Mouse (Mus musculus): ENCODE measurements around the gene Nsd1. TPM values are rescaled to one million over a fixed set of nuclear protein-coding genes. Genes with fewer than 3 reads are reported as not detected.

The Nsd1 gene
- total RNA-seq (2023): 181 TPM

GRCm38 (mm10) chr13:55209649-55210192 lies at the start of gene Nsd1:
TSS of gene Nsd1 (plus strand) at chr13:55209782.

DNA sequence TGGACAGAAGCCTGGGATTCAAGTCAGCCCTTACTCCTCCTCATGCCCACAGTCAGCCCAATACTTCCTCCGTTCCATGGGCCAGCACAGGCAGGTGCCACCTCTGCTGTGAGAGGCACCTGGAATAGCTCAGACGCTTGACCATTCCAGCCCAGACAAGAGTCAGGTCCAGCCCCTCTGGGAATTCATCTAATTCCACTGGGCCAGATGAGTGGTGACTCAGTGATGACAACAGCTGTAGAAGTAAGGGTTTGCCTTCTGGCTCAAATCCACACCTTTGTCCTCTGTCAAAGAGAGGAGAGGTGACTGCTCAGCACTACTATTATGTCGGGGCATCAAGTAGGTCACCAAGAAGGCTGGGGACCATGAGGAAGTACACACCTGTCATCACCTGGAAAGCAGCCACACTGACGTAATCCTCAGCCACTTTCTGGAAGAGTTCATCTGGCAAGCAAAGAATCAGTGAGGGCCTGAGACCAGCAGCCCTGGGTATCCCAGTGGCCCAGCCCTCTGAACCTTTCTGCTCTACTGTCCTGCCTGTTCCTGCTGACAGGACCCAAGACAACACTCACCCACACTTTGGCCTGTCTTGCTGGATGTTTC lies 110.5 kb downstream of the Nsd1 start, which contains the start of gene Prelid1:
TSS of gene Prelid1 (plus strand) at position 570 of the 603 bp plus-strand sequence.

GRCm38 (mm10) chr13:55321434-55322129 lies 112.0 kb downstream of the Nsd1 start, which contains the start of gene Rab24:
TSS of gene Rab24 (minus strand) at chr13:55321946.

GRCm38 (mm10) chr13:55329683-55330566 lies 120.3 kb downstream of the Nsd1 start, which contains the start of gene Mxd3:
TSS of gene Mxd3 (minus strand) at chr13:55329823.

DNA sequence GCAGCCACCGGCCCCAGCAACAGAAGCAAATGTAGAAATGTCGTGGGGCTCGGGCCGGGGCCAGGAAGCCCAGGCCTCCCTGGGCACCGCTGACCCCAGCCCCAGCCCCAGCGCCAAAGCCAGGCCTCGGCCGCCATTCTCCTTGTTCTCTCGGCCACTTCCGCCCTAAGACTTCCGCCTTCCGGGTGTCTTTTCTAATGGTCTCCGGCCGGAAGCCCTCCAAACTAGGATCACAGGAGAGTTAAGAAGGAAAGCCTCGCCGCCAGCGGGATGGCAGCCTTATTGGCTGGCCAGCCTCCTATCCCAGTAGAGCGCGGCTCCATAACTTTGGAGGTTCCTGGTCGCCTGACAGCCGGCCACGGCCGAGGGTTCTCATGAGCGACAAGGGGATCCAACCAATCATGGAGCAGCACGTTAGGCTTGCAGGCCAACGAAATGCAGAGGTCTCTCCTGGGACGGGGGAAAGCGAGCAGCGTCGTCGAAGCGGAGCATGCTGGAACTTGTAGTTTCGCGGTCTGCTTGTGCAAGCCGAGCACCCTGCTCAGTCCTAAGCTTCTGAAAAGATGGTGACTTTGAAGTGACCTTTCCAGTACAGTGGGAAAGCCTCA lies 153.0 kb downstream of the Nsd1 start, which contains the start of gene Lman2:
TSS of gene Lman2 (minus strand) at position 331 of the 608 bp plus-strand sequence.

Other genes starting within 250 kb of the Nsd1 start
- 4.6 TPM for gene Hk3, start 188.4 kb upstream of the Nsd1 start, total RNA-seq (2023)
- 87.0 TPM for gene Uimc1, start 109.5 kb upstream of the Nsd1 start, total RNA-seq (2023)
- 30.2 TPM for gene Zfp346, start 104.5 kb upstream of the Nsd1 start, total RNA-seq (2023)
- not detected for gene Gm17617, start 76.2 kb upstream of the Nsd1 start, total RNA-seq (2023)
- gene Fgfr4, start 57.1 kb upstream of the Nsd1 start, total RNA-seq (2023): not detected
- 148 TPM for gene Prelid1, start 110.7 kb downstream of the Nsd1 start, total RNA-seq (2023)
- 48.6 TPM for gene Rab24, start 112.2 kb downstream of the Nsd1 start, total RNA-seq (2023)
- gene Mxd3, start 120.0 kb downstream of the Nsd1 start, total RNA-seq (2023): 0.92 TPM
- 98.9 TPM for gene Lman2, start 153.0 kb downstream of the Nsd1 start, total RNA-seq (2023)
- 92.6 TPM for gene Rgs14, start 159.9 kb downstream of the Nsd1 start, total RNA-seq (2023)
- not detected for gene Slc34a1, start 188.4 kb downstream of the Nsd1 start, total RNA-seq (2023)
- not detected for gene Pfn3, start 205.4 kb downstream of the Nsd1 start, total RNA-seq (2023)
- gene F12, start 217.0 kb downstream of the Nsd1 start, total RNA-seq (2023): 0.47 TPM
- 458 TPM for gene Grk6, start 235.3 kb downstream of the Nsd1 start, total RNA-seq (2023)

All from CD4-positive naive resting alpha-beta T cell, adult 57 days (primary cell).